Mouse (Mus musculus): Measurements from ENCODE around the gene Cmtm7.

DNA sequence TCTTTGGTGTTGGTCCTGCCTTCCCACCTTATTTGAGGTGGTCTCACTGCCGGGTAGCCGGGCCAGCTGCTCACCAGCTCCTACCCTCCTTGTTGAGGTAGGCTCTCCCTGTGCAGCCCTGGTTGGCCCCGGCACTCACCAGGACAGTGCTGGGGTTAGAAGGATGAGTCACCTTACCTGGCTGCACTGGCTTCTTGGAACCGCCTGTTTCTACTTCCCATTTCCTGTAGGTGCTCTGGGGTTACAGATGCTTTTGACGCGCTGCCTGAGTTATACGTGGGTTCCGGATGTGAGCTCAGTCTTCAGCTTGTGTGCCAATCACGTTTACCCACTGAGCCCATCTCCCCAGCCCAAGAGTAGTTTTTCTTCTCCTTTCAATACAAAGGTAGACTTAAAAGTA is 41.3 kb downstream of the Cmtm7 start:
- TF ChIP-seq EP300 (IDR thresholded peaks at IDR 0.05; ENCODE audit: low read depth) (no peak), CTCF (IDR thresholded peaks at IDR 0.05; ENCODE audit: low read depth) (no peak)

Data from liver, embryonic 14.5 days (tissue).